Mouse (Mus musculus) adrenal gland, postnatal 14 days (tissue): ENCODE data around the gene Duox2. TPM values are rescaled to one million over a fixed set of nuclear protein-coding genes. Genes with fewer than 3 reads are reported as not detected.

Experiments used
- DNase-seq: peaks from one replicate; pipeline ENCODE4 v3.0.0; 2021; ENCODE audit warnings: mixed read lengths
- total RNA-seq: library from RNA; stranded (reverse); gene quantifications from 2 replicates; pipeline ENCODE4 v1.2.3, GENCODE M21; 2021

Gene Duox2
- total RNA-seq, 1 experiment from 2014 or later: 0.07 TPM

GRCm38 (mm10) chr2:122237891-122238470 lies 60.3 kb downstream of the Duox2 start:
- no peak for DNase-seq

GRCm38 (mm10) chr2:122236321-122236720 lies 61.9 kb downstream of the Duox2 start:
- DNase-seq: no peak

GRCm38 (mm10) chr2:122235425-122235824 lies 62.8 kb downstream of the Duox2 start:
- DNase-seq: no peak

- DNase-seq: peak; percentile 88
Observed at GRCm38 (mm10) chr2:122234611-122235288, 63.5 kb downstream of the Duox2 start, which contains the start of gene Sord. TSS of gene Sord (plus strand) at chr2:122234749.

GRCm38 (mm10) chr2:122233759-122234557 lies 64.3 kb downstream of the Duox2 start:
- DNase-seq: peak; percentile 55

- DNase-seq: no peak
Observed at GRCm38 (mm10) chr2:122233341-122233740, 64.9 kb downstream of the Duox2 start.

GRCm38 (mm10) chr2:122231616-122232015 lies 66.6 kb downstream of the Duox2 start:
- no peak for DNase-seq

- no peak for DNase-seq
Observed at GRCm38 (mm10) chr2:122230395-122230794, 67.9 kb downstream of the Duox2 start.

Other genes starting within 250 kb of the Duox2 start
- gene Spg11, start 180.1 kb downstream of the Duox2 start, total RNA-seq: 15.3 and 16.9 TPM in 2 replicates
- gene B2m, start 150.8 kb downstream of the Duox2 start, total RNA-seq: 400 and 401 TPM in 2 replicates
- gene Trim69, start 137.7 kb downstream of the Duox2 start, total RNA-seq: not detected in 2 replicates
- 0.26 TPM in 1 of 2 replicates, not detected in the other for gene Patl2, start 112.3 kb downstream of the Duox2 start, total RNA-seq
- gene Terb2, start 112.2 kb downstream of the Duox2 start, total RNA-seq: not detected in 2 replicates
- gene Sord, start 63.7 kb downstream of the Duox2 start, total RNA-seq: 61.6 and 101 TPM in 2 replicates
- not detected in 2 replicates for gene Duoxa2, start 451 bp upstream of the Duox2 start, total RNA-seq
- gene Duoxa1, start 15.3 kb upstream of the Duox2 start, total RNA-seq: 0.41 TPM in 1 of 2 replicates, not detected in the other
- 0.08 TPM in 1 of 2 replicates, not detected in the other for gene Duox1, start 17.2 kb upstream of the Duox2 start, total RNA-seq
- gene Shf, start 70.7 kb upstream of the Duox2 start, total RNA-seq: 11.7 and 14.6 TPM in 2 replicates
- 11.1 and 18.9 TPM in 2 replicates for gene Slc28a2, start 128.0 kb upstream of the Duox2 start, total RNA-seq
- 0.30 and 1.3 TPM in 2 replicates for gene Gm14085, start 186.5 kb upstream of the Duox2 start, total RNA-seq